In the genomic region with DNA sequence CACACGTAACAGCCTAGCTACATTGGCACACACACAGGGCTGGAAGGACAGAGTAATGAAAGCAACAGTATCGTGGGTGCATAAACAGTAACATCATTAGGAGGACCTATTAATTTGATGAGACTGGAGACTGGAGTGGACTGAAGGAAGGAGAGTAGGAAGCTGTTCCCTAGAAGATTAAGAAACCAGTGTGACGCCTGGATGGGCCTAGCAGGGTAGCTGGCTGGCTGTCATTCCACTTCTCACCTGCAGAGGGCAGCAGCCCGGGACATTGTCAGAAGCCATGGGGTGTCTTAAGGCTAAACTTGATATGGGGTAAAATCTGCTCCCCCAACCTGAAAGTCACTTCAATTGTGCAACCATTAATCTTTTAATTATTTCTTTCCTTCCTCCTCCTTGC, we compare ENCODE assay signal across 9 mouse cellular contexts.
A peak's percentile ranks its signal among the peaks of the same experiment; 100 is the strongest.
DNase-seq lines count a peak whose midpoint lies in the region; ATAC-seq lines count a peak whose summit lies in the region.
"Had no signal": no experiment of that assay in that cellular context is flagged by ENCODE, and none has a peak within 500 bp of the region (broad histone marks: within the 10 kb centered on the region; RNA-seq: fewer than 3 reads in every experiment).

No protein-coding gene starts in this region.

- WGBS in embryonic facial prominence, embryonic 10.5 days = 26% methylated on average over 4 of the region's 4 CpGs
- WGBS in heart, embryonic 10.5 days = 30% methylated on average over 4 of the region's 4 CpGs
- WGBS in liver, embryonic 13.5 days (ENCODE audit: insufficient replicate concordance) = 24% methylated on average over 4 of the region's 4 CpGs
- WGBS in neural tube, embryonic 12.5 days = 27% methylated on average over 4 of the region's 4 CpGs
- WGBS in stomach, embryonic 16.5 days = 37% methylated on average over 4 of the region's 4 CpGs

- H3K4me1 ChIP-seq in embryonic facial prominence, embryonic 10.5 days = peaks cover 26% of the 10 kb centered on the region
- H3K4me1 ChIP-seq in heart, embryonic 10.5 days = peaks cover 13% of the 10 kb centered on the region; the same call in 1 of the 2 replicates
- H3K4me1 ChIP-seq in liver, embryonic 13.5 days (replicated peaks) = peaks cover 11% of the 10 kb centered on the region
- peaks cover 5% of the 10 kb centered on the region for H3K4me1 ChIP-seq in neural tube, embryonic 12.5 days
- H3K4me1 ChIP-seq in stomach, embryonic 16.5 days (ENCODE audit: control insufficient read depth, insufficient read depth, low read length) = peaks cover 4% of the 10 kb centered on the region; the same call in 1 of the 2 replicates

- H3K9me3 ChIP-seq in embryonic facial prominence, embryonic 10.5 days = no peaks in the 10 kb centered on the region
- no peaks in the 10 kb centered on the region for H3K9me3 ChIP-seq in heart, embryonic 10.5 days
- H3K9me3 ChIP-seq in liver, embryonic 13.5 days (replicated peaks) = no peaks in the 10 kb centered on the region
- no peaks in the 10 kb centered on the region for H3K9me3 ChIP-seq in neural tube, embryonic 12.5 days
- H3K9me3 ChIP-seq in stomach, embryonic 16.5 days (replicated peaks; ENCODE audit: control insufficient read depth, low read length) = no peaks in the 10 kb centered on the region
- H3K9me3 ChIP-seq: embryonic facial prominence, embryonic 12.5 days had no signal

- H3K27ac ChIP-seq in embryonic facial prominence, embryonic 10.5 days (replicated peaks) = peak overlapping the region; percentile 55; the same call in 1 of the 2 replicates
- no peak overlapping the region for H3K27ac ChIP-seq in heart, embryonic 10.5 days
- H3K27ac ChIP-seq in liver, embryonic 13.5 days = peak overlapping the region; percentile 51
- H3K27ac ChIP-seq in neural tube, embryonic 12.5 days = no peak overlapping the region
- H3K27ac ChIP-seq in stomach, embryonic 16.5 days (ENCODE audit: low read length) = no peak overlapping the region
- H3K27ac ChIP-seq: embryonic facial prominence, embryonic 12.5 days had no signal

- H3K4me2 ChIP-seq in liver, embryonic 13.5 days = no peak overlapping the region
- H3K4me2 ChIP-seq in neural tube, embryonic 12.5 days (replicated peaks) = no peak overlapping the region
- no peak overlapping the region for H3K4me2 ChIP-seq in stomach, embryonic 16.5 days (ENCODE audit: low read depth, low read length)
- H3K4me2 ChIP-seq: embryonic facial prominence, embryonic 12.5 days had no signal

- H3K36me3 ChIP-seq in embryonic facial prominence, embryonic 10.5 days (replicated peaks) = no peaks in the 10 kb centered on the region
- no peaks in the 10 kb centered on the region for H3K36me3 ChIP-seq in heart, embryonic 10.5 days
- no peaks in the 10 kb centered on the region for H3K36me3 ChIP-seq in liver, embryonic 13.5 days
- no peaks in the 10 kb centered on the region for H3K36me3 ChIP-seq in neural tube, embryonic 12.5 days
- no peaks in the 10 kb centered on the region for H3K36me3 ChIP-seq in stomach, embryonic 16.5 days (ENCODE audit: control insufficient read depth, insufficient read depth, low read length)
- H3K36me3 ChIP-seq: embryonic facial prominence, embryonic 12.5 days had no signal

- H3K9ac ChIP-seq in liver, embryonic 13.5 days = no peak overlapping the region
- H3K9ac ChIP-seq in neural tube, embryonic 12.5 days = no peak overlapping the region
- H3K9ac ChIP-seq in stomach, embryonic 16.5 days (ENCODE audit: low read length) = no peak overlapping the region
- H3K9ac ChIP-seq: embryonic facial prominence, embryonic 12.5 days had no signal

- peak; percentile 54 for DNase-seq in CD4-positive helper T cell, adult 2 months (ENCODE audit: low read depth, low spot score)
- peak; percentile 76 for DNase-seq in adrenal gland, postnatal 25 days
- peak; percentile 77 for DNase-seq in embryonic facial prominence, embryonic 10.5 days (ENCODE audit: low spot score)
- peak; percentile 82 for DNase-seq in heart, embryonic 10.5 days (ENCODE audit: low spot score)
- peak; percentile 85 for DNase-seq in kidney, postnatal 14 days
- DNase-seq in liver, embryonic 13.5 days = peak; percentile 25

- H3K4me3 ChIP-seq in embryonic facial prominence, embryonic 10.5 days = no peak overlapping the region
- H3K4me3 ChIP-seq in heart, embryonic 10.5 days = no peak overlapping the region
- H3K4me3 ChIP-seq in liver, embryonic 13.5 days (replicated peaks) = no peak overlapping the region
- H3K4me3 ChIP-seq in neural tube, embryonic 12.5 days = no peak overlapping the region
- H3K4me3 ChIP-seq in stomach, embryonic 16.5 days (replicated peaks; ENCODE audit: low read length) = no peak overlapping the region
- H3K4me3 ChIP-seq: embryonic facial prominence, embryonic 12.5 days had no signal

- ATAC-seq in liver, embryonic 13.5 days (ENCODE audit: low read depth) = peak; percentile 30; the same call in 1 of the 2 replicates
- ATAC-seq in neural tube, embryonic 12.5 days (ENCODE audit: low FRiP score, low read depth) = peak; percentile 73; the same call in 1 of the 2 replicates
- ATAC-seq in stomach, embryonic 16.5 days (ENCODE audit: insufficient read depth, low FRiP score) = peak; percentile 61; the same call in 1 of the 2 replicates

- 0 out of 2 replicates have a peak, but pooled peaks cover 3% of the 10 kb centered on the region for H3K27me3 ChIP-seq in embryonic facial prominence, embryonic 10.5 days (replicated peaks; ENCODE audit: low read depth, poor library complexity, severe bottlenecking)
- no peaks in the 10 kb centered on the region for H3K27me3 ChIP-seq in heart, embryonic 10.5 days (ENCODE audit: insufficient read depth, poor library complexity, severe bottlenecking)
- no peaks in the 10 kb centered on the region for H3K27me3 ChIP-seq in liver, embryonic 13.5 days
- no peaks in the 10 kb centered on the region for H3K27me3 ChIP-seq in neural tube, embryonic 12.5 days (replicated peaks)
- H3K27me3 ChIP-seq in stomach, embryonic 16.5 days (ENCODE audit: control insufficient read depth, insufficient read depth, low read length) = no peaks in the 10 kb centered on the region
- H3K27me3 ChIP-seq: embryonic facial prominence, embryonic 12.5 days had no signal

Comparison
In these comparisons a context has a peak if more than half of its experiments do, and no peak if none do; other contexts are left out.
1. DNase-seq: peak in every context shown above with its lines; median percentile 85 in kidney, postnatal 14 days; 82 in heart, embryonic 10.5 days; 77 in embryonic facial prominence, embryonic 10.5 days; 76 in adrenal gland, postnatal 25 days; 54 in CD4-positive helper T cell, adult 2 months; 25 in liver, embryonic 13.5 days.
2. H3K27ac ChIP-seq: peak in embryonic facial prominence, embryonic 10.5 days (single experiment) and liver, embryonic 13.5 days (single experiment); none in heart, embryonic 10.5 days (single experiment), neural tube, embryonic 12.5 days (single experiment) and stomach, embryonic 16.5 days (single experiment).
3. Peak in every context shown above with its lines, with median percentiles within 50 percentile points of each other: ATAC-seq.